ENCODE assay signal across 9 mouse cellular contexts in the genomic region with DNA sequence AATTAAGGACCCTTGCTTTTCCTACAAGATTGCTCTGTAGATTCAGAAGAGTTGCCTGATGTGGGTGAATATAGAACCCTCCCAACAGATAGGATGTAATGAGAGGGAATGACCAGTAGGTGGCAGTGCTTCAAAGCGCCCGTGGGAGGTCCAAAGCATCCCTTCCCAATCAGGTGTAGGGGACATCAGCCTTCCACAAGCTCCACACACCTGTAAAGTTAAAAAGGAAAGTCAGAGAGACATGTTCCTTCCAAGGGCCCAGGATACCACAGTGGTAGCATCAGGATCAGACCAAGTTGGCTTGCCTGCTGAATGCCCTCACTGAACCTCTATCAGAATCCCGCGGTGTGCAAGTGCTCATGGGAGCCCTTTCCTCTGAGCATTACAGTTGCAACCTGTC.
A peak's percentile ranks its signal among the peaks of the same experiment; 100 is the strongest.
DNase-seq lines count a peak whose midpoint lies in the region; ATAC-seq lines count a peak whose summit lies in the region.
"Had no signal": no experiment of that assay in that cellular context is flagged by ENCODE, and none has a peak within 500 bp of the region (broad histone marks: within the 10 kb centered on the region; RNA-seq: fewer than 3 reads in every experiment).

No protein-coding gene starts in this region.

- no peak for ATAC-seq in CD4-positive, CD25-positive, alpha-beta regulatory T cell, adult 4 months
- no peak for ATAC-seq in midbrain, embryonic 16.5 days
- 0 out of 2 replicates have a peak, but pooled peaks have one; percentile 24 for ATAC-seq in midbrain, embryonic 15.5 days (replicated peaks)

- WGBS in midbrain, embryonic 10.5 days, result 42% methylated on average over 4 of the region's 4 CpGs
- WGBS in midbrain, embryonic 16.5 days, result 45% methylated on average over 4 of the region's 4 CpGs
- WGBS in midbrain, embryonic 15.5 days, result 49% methylated on average over 4 of the region's 4 CpGs

- H3K9ac ChIP-seq in midbrain, embryonic 16.5 days (ENCODE audit: low read depth, low read length), result no peak overlapping the region
- no peak overlapping the region for H3K9ac ChIP-seq in midbrain, embryonic 15.5 days
- H3K9ac ChIP-seq: neural tube, embryonic 12.5 days had no signal

- H3K4me3 ChIP-seq in midbrain, embryonic 10.5 days, result no peak overlapping the region
- H3K4me3 ChIP-seq in midbrain, embryonic 16.5 days (ENCODE audit: low read depth, low read length), result no peak overlapping the region
- H3K4me3 ChIP-seq in midbrain, embryonic 15.5 days, result no peak overlapping the region
- H3K4me3 ChIP-seq: neural tube, embryonic 12.5 days had no signal

- H3K27me3 ChIP-seq in midbrain, embryonic 10.5 days (ENCODE audit: low read depth, poor library complexity, severe bottlenecking), result peaks cover 5% of the 10 kb centered on the region; the same call in 1 of the 2 replicates
- H3K27me3 ChIP-seq in midbrain, embryonic 16.5 days (ENCODE audit: control insufficient read depth, insufficient read depth, low read depth, low read length), result no peaks in the 10 kb centered on the region; the same call in 1 of the 2 replicates
- no peaks in the 10 kb centered on the region for H3K27me3 ChIP-seq in midbrain, embryonic 15.5 days (replicated peaks)
- H3K27me3 ChIP-seq: neural tube, embryonic 12.5 days had no signal

- no peaks in the 10 kb centered on the region for H3K36me3 ChIP-seq in midbrain, embryonic 10.5 days
- no peaks in the 10 kb centered on the region for H3K36me3 ChIP-seq in midbrain, embryonic 16.5 days (ENCODE audit: control insufficient read depth, insufficient read depth, low read length)
- no peaks in the 10 kb centered on the region for H3K36me3 ChIP-seq in midbrain, embryonic 15.5 days (replicated peaks)
- H3K36me3 ChIP-seq: neural tube, embryonic 12.5 days had no signal

- H3K9me3 ChIP-seq in midbrain, embryonic 10.5 days (replicated peaks), result no peaks in the 10 kb centered on the region
- no peaks in the 10 kb centered on the region for H3K9me3 ChIP-seq in midbrain, embryonic 16.5 days (replicated peaks; ENCODE audit: control insufficient read depth, low read length, poor library complexity, severe bottlenecking)
- H3K9me3 ChIP-seq in midbrain, embryonic 15.5 days, result no peaks in the 10 kb centered on the region
- H3K9me3 ChIP-seq: neural tube, embryonic 12.5 days had no signal

- H3K27ac ChIP-seq in midbrain, embryonic 10.5 days (replicated peaks), result no peak overlapping the region
- H3K27ac ChIP-seq in midbrain, embryonic 16.5 days (ENCODE audit: low read length), result no peak overlapping the region
- H3K27ac ChIP-seq in midbrain, embryonic 15.5 days, result no peak overlapping the region
- H3K27ac ChIP-seq: neural tube, embryonic 12.5 days had no signal

- no peak overlapping the region for H3K4me2 ChIP-seq in midbrain, embryonic 16.5 days (ENCODE audit: low read length)
- no peak overlapping the region for H3K4me2 ChIP-seq in midbrain, embryonic 15.5 days
- H3K4me2 ChIP-seq: neural tube, embryonic 12.5 days had no signal

- DNase-seq in CD4-positive, CD25-positive, alpha-beta regulatory T cell, adult 2 months (ENCODE audit: low read depth, low spot score), result peak; percentile 62
- DNase-seq in midbrain, embryonic 10.5 days (ENCODE audit: low spot score), result peak; percentile 32
- DNase-seq in embryo, embryonic 11 days, result peak; percentile 54
- DNase-seq in kidney, adult 9 months, result peak; percentile 23
- no peak for DNase-seq in frontal cortex, postnatal 36 days (ENCODE audit: low spot score in 2 of 2)

- peaks cover 5% of the 10 kb centered on the region; the same call in 1 of the 2 replicates for H3K4me1 ChIP-seq in midbrain, embryonic 10.5 days
- H3K4me1 ChIP-seq in midbrain, embryonic 16.5 days (ENCODE audit: control insufficient read depth, insufficient read depth, low read length), result peaks cover 2% of the 10 kb centered on the region; the same call in 1 of the 2 replicates
- no peaks in the 10 kb centered on the region for H3K4me1 ChIP-seq in midbrain, embryonic 15.5 days
- H3K4me1 ChIP-seq: neural tube, embryonic 12.5 days had no signal

Comparison
In these comparisons a context has a peak if more than half of its experiments do, and no peak if none do; other contexts are left out.
1. DNase-seq: peak in CD4-positive, CD25-positive, alpha-beta regulatory T cell, adult 2 months (single experiment), midbrain, embryonic 10.5 days (single experiment), embryo, embryonic 11 days (single experiment) and kidney, adult 9 months (single experiment); none in frontal cortex, postnatal 36 days (0 of 2).